ENCODE assay signal across 10 mouse cellular contexts in genomic region chr7:101427736-101428135, GRCm38 (mm10). TPM values are rescaled to one million over a fixed set of nuclear protein-coding genes. Genes with fewer than 3 reads are reported as not detected.
DNase-seq lines count a peak whose midpoint lies in the region; ATAC-seq lines count a peak whose summit lies in the region.
"Had no signal": no experiment of that assay in that cellular context is flagged by ENCODE, and none has a peak within 500 bp of the region (broad histone marks: within the 10 kb centered on the region; RNA-seq: fewer than 3 reads in every experiment).

No protein-coding gene starts in this region.

- WGBS in forebrain, embryonic 13.5 days = 8% methylated on average over 2 of the region's 2 CpGs

- no peak overlapping the region for H3K4me3 ChIP-seq in forebrain, embryonic 13.5 days
- H3K4me3 ChIP-seq: heart, embryonic 15.5 days had no signal

- peak; percentile 53 to 64 for DNase-seq in cerebellum, postnatal 10 days
- DNase-seq in cerebellum, adult 11-12 months = no peak
- DNase-seq in left cerebral cortex, adult 18-20 months (ENCODE audit: low spot score in 2 of 2) = peak; percentile 63 to 65
- no peak for DNase-seq in left cerebral cortex, postnatal 10 days (ENCODE audit: extremely low spot score in 1 of 2, low spot score in 2 of 2)
- peak; percentile 55 for DNase-seq in ES-CJ7 (ENCODE audit: low read depth, low spot score)
- peak; percentile 47 for DNase-seq in embryo, embryonic 11 days

- no peak overlapping the region for H3K9ac ChIP-seq in forebrain, embryonic 13.5 days
- H3K9ac ChIP-seq: heart, embryonic 15.5 days had no signal

- no peaks in the 10 kb centered on the region for H3K9me3 ChIP-seq in forebrain, embryonic 13.5 days (replicated peaks)
- H3K9me3 ChIP-seq: heart, embryonic 15.5 days had no signal

- no peak overlapping the region for H3K27ac ChIP-seq in forebrain, embryonic 13.5 days
- H3K27ac ChIP-seq: heart, embryonic 15.5 days; macrophage had no signal

- 0 out of 2 replicates have a peak, but pooled peaks cover under 1% of the 10 kb centered on the region for H3K27me3 ChIP-seq in forebrain, embryonic 13.5 days

- H3K36me3 ChIP-seq in forebrain, embryonic 13.5 days (ENCODE audit: poor library complexity, severe bottlenecking) = no peaks in the 10 kb centered on the region
- H3K36me3 ChIP-seq: heart, embryonic 15.5 days had no signal

- H3K4me2 ChIP-seq in forebrain, embryonic 13.5 days = no peak overlapping the region
- H3K4me2 ChIP-seq: heart, embryonic 15.5 days had no signal

- H3K4me1 ChIP-seq in forebrain, embryonic 13.5 days = peaks cover 33% of the 10 kb centered on the region
- H3K4me1 ChIP-seq: heart, embryonic 15.5 days had no signal

- ATAC-seq in neutrophil, adult 5-6 weeks (ENCODE audit: extremely low read depth, insufficient number of reproducible peaks, low FRiP score, poor library complexity, severe bottlenecking) = peak; percentile 43
- no peak for ATAC-seq in forebrain, embryonic 13.5 days

- intact Hi-C loops in left cerebral cortex, postnatal 10 days (cut with DNase I) = loop anchor here (2.0 kb wide), 1 partner anchor 115 kb away; no protein-coding TSS in a partner anchor

RNA-seq across cellular contexts. Expression of gene Pde2a, which starts 6.2 kb away (rescaled TPM):
- total RNA-seq in left cerebral cortex, adult 18-20 months (2021) = 100 to 1,000 TPM; 347 to 370 TPM
- total RNA-seq in left cerebral cortex, postnatal 10 days (2021) = 100 to 1,000 TPM; 294 to 295 TPM
- total RNA-seq in neutrophil, adult 5-6 weeks (2017) = 56.0 and 68.1 TPM in 2 replicates
- 26.2 and 32.2 TPM in 2 replicates for polyA plus RNA-seq in forebrain, embryonic 13.5 days (2015; fragmentation: Nextera tagmentation; extraction: Ambion mirVana)

RNA-seq across cellular contexts. Expression of gene Gm45837, which starts 17.1 kb away (rescaled TPM):
- 1 to 10 TPM in 1 of 2 experiments, not detected in 1; 1.3 TPM for total RNA-seq in left cerebral cortex, adult 18-20 months (2021)
- 1 to 10 TPM; 1.1 to 1.8 TPM for total RNA-seq in left cerebral cortex, postnatal 10 days (2021)
- 7.8 and 27.3 TPM in 2 replicates for total RNA-seq in neutrophil, adult 5-6 weeks (2017)
- polyA plus RNA-seq in forebrain, embryonic 13.5 days (2015; fragmentation: Nextera tagmentation; extraction: Ambion mirVana) = not detected in 2 replicates
- polyA plus RNA-seq: heart, embryonic 15.5 days; macrophage had no signal

Comparison
In these comparisons a context has a peak if more than half of its experiments do, and no peak if none do; other contexts are left out.
1. DNase-seq: peak in cerebellum, postnatal 10 days (2 of 2), left cerebral cortex, adult 18-20 months (2 of 2), ES-CJ7 (single experiment) and embryo, embryonic 11 days (single experiment); none in cerebellum, adult 11-12 months (single experiment) and left cerebral cortex, postnatal 10 days (0 of 2).